Mouse (Mus musculus) hindbrain, embryonic 13.5 days (tissue): ENCODE data around the gene Pik3c2a. TPM values are rescaled to one million over a fixed set of nuclear protein-coding genes. Genes with fewer than 3 reads are reported as not detected.

Experiments
- polyA plus RNA-seq: library from polyadenylated mRNA; unstranded; fragments of >200 nt; fragmentation: Nextera tagmentation; extraction: Ambion mirVana; gene quantifications from 2 replicates; pipeline ENCODE4 v1.2.1, GENCODE M21; 2015

Pik3c2a gene
- polyA plus RNA-seq, 1 experiment from 2014 or later = 17.1 TPM

Other genes with a start within 250 kb of the Pik3c2a start
- 6.5 and 6.8 TPM in 2 replicates for gene Plekha7, start 135.1 kb downstream of the Pik3c2a start, polyA plus RNA-seq
- 563 and 564 TPM in 2 replicates for gene Rps13, start 109.3 kb downstream of the Pik3c2a start, polyA plus RNA-seq
- gene Nucb2, start 60.9 kb upstream of the Pik3c2a start, polyA plus RNA-seq = 22.0 and 25.0 TPM in 2 replicates